Mouse (Mus musculus) cerebellum, adult 2 months (tissue): Measurements from ENCODE around the gene Pik3r4.

Experiments
- CTCF ChIP-seq: fragments of 200-500 bp; IDR thresholded peaks from 2 replicates; pipeline ENCODE4 v1.5.1; 2011; ENCODE audit warnings: low read depth, mild to moderate bottlenecking, control low read depth, low read length, moderate library complexity, borderline replicate concordance; ENCODE audit not compliant: insufficient read depth
- POLR2A ChIP-seq: fragments of 200-500 bp; IDR thresholded peaks from 2 replicates; pipeline ENCODE4 v1.6.1; 2011; ENCODE audit warnings: low read length, control low read depth, borderline replicate concordance; ENCODE audit not compliant: insufficient read depth

- TF ChIP-seq CTCF, result no peak
- TF ChIP-seq POLR2A, result no peak
Observed at GRCm38 (mm10) chr9:105700702-105701101, 57.9 kb downstream of the Pik3r4 start.
